Mouse (Mus musculus): ENCODE measurements around the gene Gm28047. TPM values are rescaled to one million over a fixed set of nuclear protein-coding genes. Genes with fewer than 3 reads are reported as not detected.

Gene Gm28047
- polyA plus RNA-seq, 1 experiment = not detected

DNA sequence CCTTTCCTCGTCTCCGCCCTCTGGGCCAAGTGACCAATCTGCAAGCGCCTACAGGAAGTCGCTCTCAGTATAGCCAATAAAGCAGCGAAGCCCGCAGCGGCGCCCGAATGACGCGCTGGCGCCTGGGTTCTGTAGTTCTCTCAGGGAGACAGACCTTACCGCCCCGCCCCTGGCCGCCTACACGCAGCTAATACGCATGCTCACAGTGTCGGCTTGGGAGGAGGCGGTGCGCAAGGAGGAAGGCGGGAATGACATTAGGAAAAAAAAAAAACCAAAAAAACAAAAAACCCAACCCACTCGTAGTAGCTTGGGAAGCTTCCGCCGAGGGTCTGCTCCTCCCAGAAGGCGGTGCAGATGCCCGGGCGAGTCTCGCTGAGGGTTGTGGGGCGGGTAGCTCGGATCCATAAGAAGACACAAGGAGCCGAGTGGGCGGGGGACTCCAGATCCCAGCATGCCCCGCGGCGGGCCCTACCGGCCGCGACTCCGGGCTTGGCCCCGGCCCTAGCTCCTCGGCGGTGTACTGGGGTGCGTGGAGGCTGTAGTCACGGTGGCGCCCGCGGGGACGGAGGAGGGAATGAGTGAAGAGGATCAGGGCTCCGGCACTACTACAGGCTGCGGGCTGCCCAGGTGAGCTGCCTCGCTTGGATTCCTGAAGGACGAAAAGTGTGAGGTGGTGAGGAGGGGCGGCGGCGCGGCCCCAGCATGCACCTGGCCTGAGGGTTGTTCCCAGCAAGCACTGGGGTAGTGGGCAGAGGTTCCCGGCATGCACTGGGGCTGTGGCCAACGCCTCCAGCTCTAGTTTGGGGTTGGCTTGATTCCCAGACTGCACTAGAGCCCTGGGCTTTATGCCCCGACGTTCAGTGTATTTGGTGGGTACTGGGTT lies 106.7 kb downstream of the Gm28047 start, which contains the start of gene Tarbp2:
Tarbp2 (plus strand) TSS at position 217 of the 883 bp plus-strand sequence.
- H3K4me3 ChIP-seq (replicated peaks; ENCODE audit: insufficient read depth, low read depth, low read length) = peak within 1 kb of the TSS; percentile 92
- DNase-seq = peak; percentile 100
- WGBS = under 1% methylated on average over 60 of the region's 60 CpGs
- TF ChIP-seq CTCF (IDR thresholded peaks at IDR 0.05; ENCODE audit: borderline replicate concordance, insufficient read depth, low read depth, low read length) (no peak), POLR2A (IDR thresholded peaks at IDR 0.05; ENCODE audit: borderline replicate concordance, insufficient read depth, low read length) (peak; percentile 44; the same call in 1 of the 2 replicates)
- H3K27me3 ChIP-seq (ENCODE audit: control insufficient read depth, insufficient read depth, low read length) = no peaks in the 10 kb centered on the region
- H3K27ac ChIP-seq (ENCODE audit: insufficient read depth, low read length) = peak within 1 kb of the TSS; percentile 99
- peaks cover 16% of the 10 kb centered on the region for H3K4me1 ChIP-seq (ENCODE audit: control insufficient read depth, insufficient read depth, low read length)

DNA sequence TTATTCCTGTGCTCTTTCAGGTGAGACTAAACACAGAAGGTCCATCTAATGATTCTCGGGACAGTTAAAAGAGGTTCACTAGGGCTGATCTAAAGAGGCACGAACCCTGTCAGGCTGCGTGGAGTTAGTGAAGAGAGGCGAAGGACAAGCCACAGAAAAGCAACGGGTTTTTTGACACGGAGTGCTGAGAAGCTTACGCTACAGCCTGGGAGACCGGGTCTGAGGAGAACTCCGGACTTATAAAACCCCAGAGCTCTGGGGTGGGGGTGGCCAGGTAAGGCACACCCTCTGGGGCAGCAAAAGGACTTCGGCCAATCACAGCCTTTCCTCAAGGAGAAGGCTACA lies 107.3 kb downstream of the Gm28047 start:
- WGBS = 0% methylated on average over 10 of the region's 10 CpGs
- Histone ChIP-seq H3K27ac (ENCODE audit: insufficient read depth, low read length) (peak overlapping the region; percentile 92), H3K27me3 (ENCODE audit: control insufficient read depth, insufficient read depth, low read length) (no peaks in the 10 kb centered on the region), H3K4me1 (ENCODE audit: control insufficient read depth, insufficient read depth, low read length) (peaks cover 23% of the 10 kb centered on the region), H3K4me3 (replicated peaks; ENCODE audit: insufficient read depth, low read depth, low read length) (peak overlapping the region; percentile 92)
- TF ChIP-seq POLR2A (IDR thresholded peaks at IDR 0.05; ENCODE audit: borderline replicate concordance, insufficient read depth, low read length) (peak; percentile 98), CTCF (IDR thresholded peaks at IDR 0.05; ENCODE audit: borderline replicate concordance, insufficient read depth, low read depth, low read length) (no peak)
- no peak for DNase-seq

DNA sequence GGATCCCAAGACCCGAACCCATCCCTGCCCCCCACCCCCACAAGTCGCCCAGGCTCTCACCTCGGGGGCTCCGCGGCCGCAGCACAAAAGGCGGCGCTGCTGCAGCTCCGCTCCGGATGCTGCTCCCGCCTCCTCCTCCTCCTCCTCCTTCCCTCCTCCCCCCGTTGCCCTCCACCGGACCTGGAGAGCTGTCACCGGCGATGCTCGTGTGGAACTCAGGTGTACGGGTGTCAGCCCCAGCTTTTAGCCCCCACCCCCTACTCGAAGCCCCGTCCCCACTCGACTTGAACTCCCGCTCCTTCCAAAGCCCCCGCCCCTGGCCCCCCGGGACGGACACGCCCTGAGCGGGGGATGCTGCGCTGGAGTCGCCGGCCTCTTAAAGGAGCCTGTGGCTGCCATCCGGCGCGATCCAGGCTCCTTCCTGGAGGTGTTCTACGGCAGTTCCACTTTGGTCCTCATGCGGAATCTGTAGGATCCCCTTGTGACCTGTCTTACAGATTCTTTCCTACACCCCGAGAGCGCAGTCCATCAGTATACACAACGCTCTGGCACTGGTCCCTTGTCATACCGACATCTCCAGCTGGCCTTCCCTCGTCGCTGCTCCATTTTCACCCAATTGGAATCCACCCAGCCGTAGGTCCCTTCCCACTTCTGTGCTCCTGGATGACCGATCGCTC lies 108.0 kb downstream of the Gm28047 start, which contains the start of gene Map3k12:
Map3k12 (minus strand) TSS at position 337 of the 677 bp plus-strand sequence.
- Histone ChIP-seq H3K27ac (ENCODE audit: insufficient read depth, low read length) (peak within 1 kb of the TSS; percentile 92), H3K27me3 (ENCODE audit: control insufficient read depth, insufficient read depth, low read length) (no peaks in the 10 kb centered on the region), H3K4me1 (ENCODE audit: control insufficient read depth, insufficient read depth, low read length) (peaks cover 27% of the 10 kb centered on the region), H3K4me3 (replicated peaks; ENCODE audit: insufficient read depth, low read depth, low read length) (peak within 1 kb of the TSS; percentile 92)
- WGBS = under 1% methylated on average over 43 of the region's 43 CpGs
- peak; percentile 47 for TF ChIP-seq POLR2A (IDR thresholded peaks at IDR 0.05; ENCODE audit: borderline replicate concordance, insufficient read depth, low read length)
- TF ChIP-seq CTCF (IDR thresholded peaks at IDR 0.05; ENCODE audit: borderline replicate concordance, insufficient read depth, low read depth, low read length) = no peak
- peak; percentile 89 to 90 for DNase-seq

DNA sequence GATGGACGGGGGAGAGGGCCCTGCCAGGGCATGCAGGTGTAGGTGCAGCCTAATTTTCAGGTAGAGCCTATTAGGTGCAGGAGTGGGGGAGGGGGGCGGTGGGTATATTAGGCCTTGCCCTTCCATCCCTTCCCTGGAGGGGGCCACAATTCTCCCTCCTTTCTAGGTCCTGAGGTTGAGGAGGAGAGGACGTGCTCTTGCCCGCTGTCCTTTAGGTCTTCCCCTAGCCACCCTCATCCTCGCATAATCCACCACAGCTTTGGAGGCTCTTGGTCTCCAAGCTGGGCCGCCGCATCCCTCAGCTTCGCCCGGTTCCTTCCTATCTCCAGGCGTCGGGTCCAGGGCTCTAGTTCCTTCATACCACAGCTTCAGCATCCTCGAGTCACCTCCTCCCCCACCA lies 108.6 kb downstream of the Gm28047 start:
- TF ChIP-seq POLR2A (IDR thresholded peaks at IDR 0.05; ENCODE audit: borderline replicate concordance, insufficient read depth, low read length) (no peak), CTCF (IDR thresholded peaks at IDR 0.05; ENCODE audit: borderline replicate concordance, insufficient read depth, low read depth, low read length) (0 out of 2 replicates have a peak, but pooled peaks have one; percentile 1)
- Histone ChIP-seq H3K27me3 (ENCODE audit: control insufficient read depth, insufficient read depth, low read length) (no peaks in the 10 kb centered on the region), H3K4me3 (replicated peaks; ENCODE audit: insufficient read depth, low read depth, low read length) (peak overlapping the region; percentile 92), H3K27ac (ENCODE audit: insufficient read depth, low read length) (peak overlapping the region; percentile 69), H3K4me1 (ENCODE audit: control insufficient read depth, insufficient read depth, low read length) (peaks cover 23% of the 10 kb centered on the region; the same call in 1 of the 2 replicates)
- WGBS = under 1% methylated on average over 12 of the region's 12 CpGs
- DNase-seq = peak in 1 of 2 experiments; percentile 68

DNA sequence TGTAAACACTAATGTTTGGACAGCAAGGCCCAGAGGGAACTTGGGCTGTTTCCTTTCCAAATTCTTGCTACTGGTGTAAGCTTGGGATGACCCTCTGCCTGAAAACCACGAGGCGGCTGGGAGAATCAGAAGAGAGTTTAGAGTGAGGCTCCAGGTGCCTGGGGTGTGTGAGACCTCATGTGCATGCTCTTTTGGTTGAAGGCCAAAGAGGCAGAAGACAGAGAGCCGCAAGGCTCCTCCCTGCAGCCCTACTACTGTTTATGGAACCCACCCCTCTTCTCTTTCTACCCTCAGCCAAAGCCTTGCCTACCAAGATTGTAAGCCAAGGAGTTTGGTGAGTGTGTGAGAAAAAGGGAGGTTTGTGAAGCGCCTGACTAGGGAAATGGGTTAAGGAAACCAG lies 109.1 kb downstream of the Gm28047 start:
- Histone ChIP-seq H3K4me1 (ENCODE audit: control insufficient read depth, insufficient read depth, low read length) (peaks cover 18% of the 10 kb centered on the region; the same call in 1 of the 2 replicates), H3K4me3 (replicated peaks; ENCODE audit: insufficient read depth, low read depth, low read length) (peak overlapping the region; percentile 92), H3K27ac (ENCODE audit: insufficient read depth, low read length) (peak overlapping the region; percentile 69), H3K27me3 (ENCODE audit: control insufficient read depth, insufficient read depth, low read length) (no peaks in the 10 kb centered on the region)
- DNase-seq = peak in 1 of 2 experiments; percentile 53
- no peak for TF ChIP-seq POLR2A (IDR thresholded peaks at IDR 0.05; ENCODE audit: borderline replicate concordance, insufficient read depth, low read length)
- no peak for TF ChIP-seq CTCF (IDR thresholded peaks at IDR 0.05; ENCODE audit: borderline replicate concordance, insufficient read depth, low read depth, low read length)
- WGBS = 2% methylated on average over 4 of the region's 4 CpGs

DNA sequence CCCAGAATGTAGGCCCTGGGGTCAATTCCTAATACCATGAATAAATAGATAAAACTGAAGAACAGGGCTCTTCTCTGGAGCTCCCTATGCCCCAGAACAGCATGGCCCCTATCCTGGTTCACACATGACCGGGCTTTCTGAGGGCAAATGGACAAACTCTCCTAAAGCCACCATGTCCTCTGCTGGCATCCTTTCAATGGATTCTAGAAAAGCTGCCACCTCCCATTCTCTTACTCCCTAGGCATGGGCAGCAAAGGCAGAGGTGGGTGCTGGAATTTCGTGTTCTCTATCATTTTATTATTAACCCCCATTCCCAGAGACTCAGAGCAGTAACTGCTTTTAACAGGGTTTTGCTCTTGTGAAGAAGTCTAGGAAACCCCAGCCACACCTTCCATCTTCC lies 109.6 kb downstream of the Gm28047 start:
- no peak overlapping the region for H3K27ac ChIP-seq (ENCODE audit: insufficient read depth, low read length)
- H3K4me1 ChIP-seq (ENCODE audit: control insufficient read depth, insufficient read depth, low read length) = peaks cover 13% of the 10 kb centered on the region; the same call in 1 of the 2 replicates
- no peaks in the 10 kb centered on the region for H3K27me3 ChIP-seq (ENCODE audit: control insufficient read depth, insufficient read depth, low read length)
- peak overlapping the region; percentile 92 for H3K4me3 ChIP-seq (replicated peaks; ENCODE audit: insufficient read depth, low read depth, low read length)
- 28% methylated on average over 2 of the region's 2 CpGs for WGBS
- TF ChIP-seq CTCF (IDR thresholded peaks at IDR 0.05; ENCODE audit: borderline replicate concordance, insufficient read depth, low read depth, low read length) (no peak), POLR2A (IDR thresholded peaks at IDR 0.05; ENCODE audit: borderline replicate concordance, insufficient read depth, low read length) (no peak)
- peak in 1 of 2 experiments; percentile 23 for DNase-seq

DNA sequence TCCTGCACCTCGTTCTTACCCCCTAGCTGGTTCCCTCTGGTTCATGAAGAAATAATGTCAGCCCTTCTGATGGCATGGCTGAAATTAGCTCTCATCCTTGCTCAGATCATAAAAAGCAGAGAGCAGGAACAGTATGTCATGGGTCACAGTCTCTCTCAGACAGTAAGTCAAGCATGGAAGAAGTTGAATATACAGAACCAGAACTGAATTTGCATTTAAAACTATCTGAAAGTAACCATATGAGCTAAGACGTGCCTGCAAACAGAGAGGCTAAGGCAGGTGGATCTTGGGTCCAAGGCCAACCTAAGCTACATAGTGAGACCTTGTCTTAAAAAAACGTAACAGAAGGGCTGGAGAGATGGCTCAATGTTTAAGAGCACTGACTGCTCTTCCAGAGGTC lies 111.9 kb downstream of the Gm28047 start:
- WGBS = 35% methylated on average over 3 of the region's 3 CpGs
- H3K4me1 ChIP-seq (ENCODE audit: control insufficient read depth, insufficient read depth, low read length) = peaks cover 22% of the 10 kb centered on the region
- no peak overlapping the region for H3K27ac ChIP-seq (ENCODE audit: insufficient read depth, low read length)
- TF ChIP-seq CTCF (IDR thresholded peaks at IDR 0.05; ENCODE audit: borderline replicate concordance, insufficient read depth, low read depth, low read length) = no peak
- H3K4me3 ChIP-seq (replicated peaks; ENCODE audit: insufficient read depth, low read depth, low read length) = no peak overlapping the region
- no peaks in the 10 kb centered on the region for H3K27me3 ChIP-seq (ENCODE audit: control insufficient read depth, insufficient read depth, low read length)
- no peak for DNase-seq
